Mouse (Mus musculus) cerebellum, adult 2 months (tissue): ENCODE measurements around the gene Olfr1411. TPM values are rescaled to one million over a fixed set of nuclear protein-coding genes. Genes with fewer than 3 reads are reported as not detected.

ENCODE experiments used
- DNase-seq, 2 experiments: peaks; one replicate each; pipeline ENCODE4 v3.0.0; 2021
- H3K27ac ChIP-seq: fragments of 200-500 bp; 2 replicates; pipeline ENCODE4 v1.5.1; 2012; ENCODE audit warnings: low read length, control low read depth, inconsistent platforms; ENCODE audit not compliant: insufficient read depth
- H3K27me3 ChIP-seq: fragments of 200-500 bp; 2 replicates; pipeline ENCODE4 v1.6.1; 2012; ENCODE audit warnings: inconsistent platforms, mild to moderate bottlenecking, low read length, moderate library complexity; ENCODE audit not compliant: control insufficient read depth, insufficient read depth
- H3K4me1 ChIP-seq: fragments of 200-500 bp; 2 replicates; pipeline ENCODE4 v1.6.1; 2011; ENCODE audit warnings: low read length; ENCODE audit not compliant: control insufficient read depth, insufficient read depth
- H3K4me3 ChIP-seq: fragments of 200-500 bp; replicated peaks from 2 replicates; pipeline ENCODE3; 2011; ENCODE audit warnings: mild to moderate bottlenecking, low read depth, low read length, control low read depth; ENCODE audit not compliant: insufficient read depth
- CTCF ChIP-seq: fragments of 200-500 bp; IDR thresholded peaks from 2 replicates; pipeline ENCODE4 v1.5.1; 2011; ENCODE audit warnings: low read depth, mild to moderate bottlenecking, control low read depth, low read length, moderate library complexity, borderline replicate concordance; ENCODE audit not compliant: insufficient read depth
- POLR2A ChIP-seq: fragments of 200-500 bp; IDR thresholded peaks from 2 replicates; pipeline ENCODE4 v1.6.1; 2011; ENCODE audit warnings: low read length, control low read depth, borderline replicate concordance; ENCODE audit not compliant: insufficient read depth
- WGBS: fragments of 180-500 bp; shearing (Covaris S2); methylation state at CpG from one replicate; pipeline ENCODE4 v1.1.7; 2018; 5-methylcytosine and 5-hydroxymethylcytosine counted together
- polyA plus RNA-seq: library from polyadenylated mRNA; depleted of rRNA; stranded (reverse); fragments of >200 nt; gene quantifications from 2 replicates; pipeline ENCODE4 v1.2.3, GENCODE M21; 2012

Olfr1411 gene
- polyA plus RNA-seq, 1 experiment, result not detected

DNA sequence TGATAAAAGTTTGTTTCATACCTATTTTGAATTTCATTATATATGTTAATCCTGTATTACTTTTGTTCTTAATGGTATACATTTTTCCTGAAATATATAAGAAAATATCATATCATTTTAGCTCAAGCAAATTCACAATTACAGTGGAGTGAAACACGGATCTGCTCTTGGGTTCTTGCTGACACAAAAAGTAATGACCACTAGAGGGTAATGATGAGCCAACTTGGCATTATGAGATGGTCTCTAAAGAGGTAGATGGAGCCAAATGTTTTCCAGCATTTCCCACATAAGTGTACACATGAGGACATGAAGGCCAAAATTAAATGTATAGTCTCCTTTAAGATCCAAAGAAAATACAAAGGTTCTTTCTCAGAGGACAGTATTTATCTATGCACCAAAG is 20.3 kb downstream of the Olfr1411 start:
- Histone ChIP-seq H3K27me3 (no peaks in the 10 kb centered on the region), H3K4me3 (no peak overlapping the region), H3K4me1 (no peaks in the 10 kb centered on the region), H3K27ac (no peak overlapping the region)
- no peak for TF ChIP-seq POLR2A
- TF ChIP-seq CTCF, result peak; percentile 27; the same call in 1 of the 2 replicates
- DNase-seq, result no peak
- 0% methylated on average over 1 of the region's 1 CpGs for WGBS

GRCm38 (mm10) chr1:92616046-92616445 is 21.8 kb downstream of the Olfr1411 start:
- no peaks in the 10 kb centered on the region for H3K4me1 ChIP-seq
- no peak overlapping the region for H3K4me3 ChIP-seq
- TF ChIP-seq CTCF, result no peak
- TF ChIP-seq POLR2A, result no peak
- H3K27me3 ChIP-seq, result no peaks in the 10 kb centered on the region
- H3K27ac ChIP-seq, result no peak overlapping the region
- no peak for DNase-seq
- WGBS, result 38% methylated on average over 1 of the region's 1 CpGs

DNA sequence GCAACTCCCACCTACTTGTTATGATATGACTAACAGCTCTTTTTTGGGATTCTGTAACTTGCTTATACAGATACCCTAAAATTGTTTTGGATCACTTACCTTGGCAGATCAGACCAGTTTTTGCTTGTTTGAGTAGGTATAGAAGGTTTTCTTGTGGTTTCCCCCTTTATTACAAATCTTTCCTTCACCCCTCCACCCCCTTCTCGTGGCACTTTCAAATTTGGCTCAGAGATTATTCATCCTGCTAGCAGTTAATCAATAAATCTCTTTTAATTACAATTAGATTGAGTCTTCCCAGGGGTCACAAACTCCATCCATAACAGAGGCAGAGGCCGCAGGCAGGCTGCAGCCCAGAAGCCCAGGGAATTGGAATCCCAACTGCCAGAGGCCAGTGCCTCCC is 23.3 kb downstream of the Olfr1411 start, which contains the start of gene Olfr12:
Gene Olfr12, plus strand, starts transcription at position 301 of the 400 bp plus-strand sequence.
- H3K4me1 ChIP-seq, result no peaks in the 10 kb centered on the region
- no peak within 1 kb of the TSS for H3K4me3 ChIP-seq
- H3K27ac ChIP-seq, result no peak within 1 kb of the TSS
- no peak for DNase-seq
- H3K27me3 ChIP-seq, result no peaks in the 10 kb centered on the region
- 69% methylated on average over 2 of the region's 2 CpGs for WGBS
- TF ChIP-seq POLR2A, result no peak
- TF ChIP-seq CTCF, result no peak

DNA sequence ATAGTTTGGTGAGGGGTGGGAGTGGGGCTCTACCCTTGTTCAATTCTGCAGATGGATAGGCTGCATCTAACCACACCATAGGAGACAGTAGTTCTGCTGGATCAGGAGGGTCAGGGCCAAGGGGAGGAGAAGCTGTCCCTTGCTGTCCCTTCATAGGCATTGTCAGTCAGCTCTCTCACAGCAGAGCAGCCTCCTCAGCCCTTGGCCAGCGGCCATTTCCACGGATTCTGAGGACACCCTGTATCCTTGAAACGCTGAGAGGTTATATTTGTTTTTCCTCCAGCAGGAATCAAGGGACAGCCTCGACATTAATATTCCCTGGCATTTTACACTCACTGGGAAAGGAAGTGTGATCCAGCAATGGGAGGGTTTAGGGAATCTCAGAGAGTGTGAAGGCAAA is 24.1 kb downstream of the Olfr1411 start:
- DNase-seq, result no peak
- Histone ChIP-seq H3K27me3 (no peaks in the 10 kb centered on the region), H3K27ac (no peak overlapping the region), H3K4me3 (no peak overlapping the region), H3K4me1 (no peaks in the 10 kb centered on the region)
- no peak for TF ChIP-seq CTCF
- TF ChIP-seq POLR2A, result no peak
- 22% methylated on average over 4 of the region's 4 CpGs for WGBS

DNA sequence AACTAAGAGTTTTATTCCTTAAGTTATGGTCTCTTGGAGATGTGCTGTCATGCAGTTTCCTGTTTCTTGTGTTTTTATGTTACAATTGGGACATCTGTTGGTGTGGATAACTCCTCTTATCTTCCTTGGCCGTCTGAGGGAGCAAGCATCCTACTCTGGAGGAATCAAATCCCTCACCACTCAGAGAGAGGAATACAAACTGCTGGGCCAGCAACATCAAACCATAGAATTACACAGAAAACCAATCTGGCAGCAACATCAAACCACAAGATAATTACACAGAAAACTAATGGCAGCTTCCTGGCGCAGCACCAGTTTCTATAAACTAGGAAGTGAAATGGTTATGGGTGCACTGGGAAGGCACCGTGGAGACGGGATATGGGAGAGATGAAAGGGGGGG is 34.0 kb downstream of the Olfr1411 start:
- H3K27me3 ChIP-seq, result no peaks in the 10 kb centered on the region
- H3K27ac ChIP-seq, result no peak overlapping the region
- H3K4me3 ChIP-seq, result no peak overlapping the region
- WGBS, result 10% methylated on average over 4 of the region's 4 CpGs
- TF ChIP-seq CTCF (no peak), POLR2A (no peak)
- no peak for DNase-seq
- no peaks in the 10 kb centered on the region for H3K4me1 ChIP-seq

GRCm38 (mm10) chr1:92632196-92632595 is 38.0 kb downstream of the Olfr1411 start:
- WGBS, result 73% methylated on average over 5 of the region's 5 CpGs
- TF ChIP-seq CTCF (no peak), POLR2A (no peak)
- DNase-seq, result no peak
- Histone ChIP-seq H3K27ac (no peak overlapping the region), H3K4me3 (no peak overlapping the region), H3K27me3 (no peaks in the 10 kb centered on the region), H3K4me1 (no peaks in the 10 kb centered on the region)

- WGBS, result 67% methylated on average over 6 of the region's 6 CpGs
Measured at GRCm38 (mm10) chr1:92632948-92633347, 38.7 kb downstream of the Olfr1411 start.

GRCm38 (mm10) chr1:92633726-92634125 is 39.5 kb downstream of the Olfr1411 start:
- peaks cover 2% of the 10 kb centered on the region; the same call in 1 of the 2 replicates for H3K4me1 ChIP-seq
- H3K27me3 ChIP-seq, result no peaks in the 10 kb centered on the region
- no peak for DNase-seq
- TF ChIP-seq POLR2A (no peak), CTCF (no peak)
- 68% methylated on average over 8 of the region's 8 CpGs for WGBS
- no peak overlapping the region for H3K27ac ChIP-seq
- H3K4me3 ChIP-seq, result no peak overlapping the region

More at GRCm38 (mm10) chr1:92632948-92633347, 38.7 kb downstream of the Olfr1411 start:
- TF ChIP-seq CTCF (no peak), POLR2A (no peak)
- H3K4me1 ChIP-seq, result peaks cover 2% of the 10 kb centered on the region; the same call in 1 of the 2 replicates
- DNase-seq, result no peak
- no peaks in the 10 kb centered on the region for H3K27me3 ChIP-seq
- H3K4me3 ChIP-seq, result no peak overlapping the region
- H3K27ac ChIP-seq, result no peak overlapping the region
